Mouse (Mus musculus) left cerebral cortex, adult 11 months (tissue): Measurements from ENCODE around the gene Ccdc92b.
A peak's percentile ranks its signal among the peaks of the same experiment; 100 is the strongest.

Experiments used
- DNase-seq: peaks from one replicate; pipeline ENCODE4 v3.0.0; 2022; ENCODE audit warnings: low spot score

Ccdc92b gene

DNA sequence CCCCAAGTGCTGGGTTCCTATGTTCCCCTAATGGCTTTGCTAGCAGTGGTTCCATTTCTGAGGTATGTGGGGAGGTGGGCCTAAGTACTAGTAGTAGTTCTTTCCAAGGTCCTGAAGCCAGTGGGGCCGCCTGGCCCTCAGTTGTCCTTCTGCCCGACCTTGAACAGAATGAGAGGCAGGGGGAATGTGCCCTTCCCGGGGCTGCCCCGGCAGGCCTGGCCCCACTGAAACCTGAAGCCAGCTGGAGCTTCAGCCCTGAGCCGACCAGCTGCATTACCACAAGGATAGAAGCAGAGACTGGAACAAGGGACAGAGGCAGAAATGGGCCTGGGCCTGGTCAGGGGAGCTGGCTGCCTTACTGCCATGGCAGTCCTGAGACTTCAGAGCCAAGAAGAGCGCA, 34.0 kb downstream of the Ccdc92b start:
- no peak for DNase-seq

- no peak for DNase-seq
Observed at GRCm38 (mm10) chr11:74655941-74656340, 36.5 kb downstream of the Ccdc92b start.

DNA sequence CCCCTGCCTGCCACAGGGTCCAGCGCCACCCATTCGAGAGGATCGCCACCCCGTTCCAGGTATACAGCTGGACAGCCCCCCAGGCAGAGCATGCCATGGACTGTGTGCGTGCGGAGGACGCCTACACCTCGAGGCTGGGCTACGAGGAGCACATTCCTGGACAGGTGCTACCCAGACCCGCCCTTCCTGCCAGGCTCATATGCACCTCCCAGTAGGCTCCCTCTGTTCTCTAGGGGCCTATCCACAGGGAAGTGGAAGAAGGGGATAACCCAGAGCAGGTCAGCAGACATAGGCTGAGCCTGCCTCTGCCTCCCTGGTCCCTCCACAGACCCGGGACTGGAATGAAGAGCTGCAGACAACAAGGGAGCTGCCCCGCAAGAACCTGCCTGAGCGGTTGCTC, 40.9 kb downstream of the Ccdc92b start:
- no peak for DNase-seq

DNA sequence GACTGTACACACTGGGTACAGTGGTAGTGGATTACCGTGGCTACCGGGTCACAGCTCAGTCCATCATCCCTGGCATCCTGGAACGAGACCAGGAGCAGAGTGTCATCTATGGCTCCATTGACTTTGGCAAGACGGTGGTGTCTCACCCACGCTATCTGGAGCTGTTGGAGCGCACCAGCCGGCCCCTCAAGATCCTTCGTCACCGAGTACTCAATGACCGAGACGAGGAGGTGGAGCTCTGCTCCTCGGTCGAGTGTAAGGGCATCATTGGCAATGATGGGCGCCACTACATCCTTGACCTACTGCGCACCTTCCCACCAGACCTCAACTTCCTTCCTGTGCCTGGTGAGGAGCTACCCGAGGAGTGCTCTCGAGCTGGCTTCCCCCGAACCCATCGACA, 42.2 kb downstream of the Ccdc92b start:
- no peak for DNase-seq

- DNase-seq: no peak
Observed at GRCm38 (mm10) chr11:74662221-74662620, 42.8 kb downstream of the Ccdc92b start.

DNA sequence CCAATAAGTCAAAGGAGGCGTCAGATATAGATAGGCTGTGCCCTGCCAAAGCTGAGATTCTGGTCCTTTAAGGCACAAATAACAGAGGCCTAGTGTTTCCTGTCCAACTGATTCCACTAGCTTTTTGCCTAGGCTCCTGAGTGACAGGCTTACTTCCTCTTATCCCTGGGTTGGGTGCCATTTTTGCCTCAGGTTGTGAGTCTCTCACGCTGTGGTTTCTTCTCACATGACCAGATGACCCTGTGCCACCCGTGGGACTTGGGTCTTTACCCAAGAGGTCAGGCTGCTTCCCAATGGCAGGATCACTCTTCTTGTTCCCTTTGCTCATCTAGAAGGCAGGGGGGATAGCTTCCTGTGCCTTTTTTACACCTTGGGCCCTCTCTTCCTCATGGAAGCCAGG, 44.9 kb downstream of the Ccdc92b start:
- no peak for DNase-seq

- DNase-seq: no peak
Observed at GRCm38 (mm10) chr11:74664906-74665305, 45.5 kb downstream of the Ccdc92b start.

- no peak for DNase-seq
Observed at GRCm38 (mm10) chr11:74665631-74666283, 46.4 kb downstream of the Ccdc92b start.

- DNase-seq: no peak
Observed at GRCm38 (mm10) chr11:74666284-74666652, 46.9 kb downstream of the Ccdc92b start.

DNA sequence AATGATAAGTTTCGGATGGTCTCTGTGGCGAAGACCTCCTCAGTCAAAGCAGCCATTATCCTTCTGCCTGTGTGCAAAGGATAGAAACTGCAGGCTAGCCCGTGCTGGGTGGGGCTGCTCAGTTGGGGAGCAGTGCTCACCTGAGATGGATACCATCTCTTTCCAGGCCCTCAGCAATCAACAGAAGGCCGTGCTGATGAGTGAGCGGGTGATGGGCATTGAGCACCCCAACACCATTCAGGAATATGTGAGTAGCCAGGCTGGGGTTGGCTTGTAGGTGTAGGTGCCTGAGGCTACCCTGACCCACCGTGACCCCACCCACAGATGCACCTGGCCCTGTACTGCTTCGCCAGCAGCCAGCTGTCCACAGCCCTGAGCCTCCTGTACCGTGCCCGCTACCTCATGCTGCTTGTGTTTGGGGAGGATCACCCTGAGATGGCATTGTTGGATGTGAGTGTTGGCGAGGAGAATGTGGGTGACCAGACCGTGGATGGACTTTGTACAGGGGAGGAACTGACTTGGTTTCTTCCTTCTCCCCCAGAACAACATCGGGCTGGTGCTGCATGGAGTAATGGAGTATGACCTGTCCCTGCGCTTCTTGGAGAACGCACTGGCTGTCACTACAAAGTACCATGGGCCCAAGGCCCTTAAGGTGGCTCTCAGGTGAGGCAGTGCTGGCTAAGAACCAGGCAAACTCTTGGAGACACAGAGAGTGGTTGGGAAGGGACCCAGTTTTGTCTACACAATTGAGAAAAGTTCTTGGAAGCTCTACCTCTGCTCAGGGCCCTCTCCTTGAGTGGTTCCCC, 47.6 kb downstream of the Ccdc92b start:
- no peak for DNase-seq

- no peak for DNase-seq
Observed at GRCm38 (mm10) chr11:74667582-74668010, 48.2 kb downstream of the Ccdc92b start.

DNA sequence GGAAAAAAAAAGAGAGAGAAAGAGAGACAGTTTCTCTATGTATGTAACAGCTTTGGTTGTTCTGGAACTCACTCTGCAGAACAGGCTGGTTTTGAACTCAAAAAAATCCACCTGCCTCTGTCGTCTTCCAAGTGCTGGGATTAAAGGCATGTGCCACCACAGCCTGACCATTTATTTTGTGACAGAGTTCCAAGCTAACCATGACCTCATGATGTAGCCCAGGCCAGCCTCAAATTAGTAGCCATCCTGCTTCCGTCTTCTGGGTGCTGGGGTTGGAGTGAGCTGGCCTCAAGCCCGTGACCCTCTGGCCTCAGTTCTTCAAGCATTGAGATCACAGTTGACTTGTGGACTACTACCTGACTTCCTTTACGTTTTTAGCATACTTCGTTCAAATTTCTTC, 49.1 kb downstream of the Ccdc92b start:
- no peak for DNase-seq

DNA sequence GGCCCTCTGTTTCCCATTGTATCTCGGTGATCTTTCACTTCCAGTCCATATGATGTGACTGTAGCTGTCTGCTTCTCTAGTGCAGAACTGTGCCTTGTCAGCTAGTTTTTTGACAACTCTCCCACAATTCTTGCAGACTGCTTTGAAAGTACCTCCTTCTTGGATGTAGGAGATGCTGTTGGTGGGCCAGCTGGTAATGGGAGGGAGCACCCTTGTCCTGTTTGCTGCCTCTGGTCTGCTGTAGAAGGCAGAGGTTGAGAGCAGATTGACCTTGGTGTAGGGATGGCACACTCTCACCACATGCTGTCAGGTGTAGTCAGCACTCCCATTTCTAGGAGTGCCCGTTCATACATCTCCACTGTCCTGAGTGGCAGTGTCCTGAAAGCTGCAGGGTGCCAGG, 49.6 kb downstream of the Ccdc92b start:
- no peak for DNase-seq

- DNase-seq: no peak
Observed at GRCm38 (mm10) chr11:74670151-74670550, 50.7 kb downstream of the Ccdc92b start.

- DNase-seq: no peak
Observed at GRCm38 (mm10) chr11:74671013-74671412, 51.6 kb downstream of the Ccdc92b start.

- DNase-seq: no peak
Observed at GRCm38 (mm10) chr11:74671839-74672238, 52.4 kb downstream of the Ccdc92b start.

DNA sequence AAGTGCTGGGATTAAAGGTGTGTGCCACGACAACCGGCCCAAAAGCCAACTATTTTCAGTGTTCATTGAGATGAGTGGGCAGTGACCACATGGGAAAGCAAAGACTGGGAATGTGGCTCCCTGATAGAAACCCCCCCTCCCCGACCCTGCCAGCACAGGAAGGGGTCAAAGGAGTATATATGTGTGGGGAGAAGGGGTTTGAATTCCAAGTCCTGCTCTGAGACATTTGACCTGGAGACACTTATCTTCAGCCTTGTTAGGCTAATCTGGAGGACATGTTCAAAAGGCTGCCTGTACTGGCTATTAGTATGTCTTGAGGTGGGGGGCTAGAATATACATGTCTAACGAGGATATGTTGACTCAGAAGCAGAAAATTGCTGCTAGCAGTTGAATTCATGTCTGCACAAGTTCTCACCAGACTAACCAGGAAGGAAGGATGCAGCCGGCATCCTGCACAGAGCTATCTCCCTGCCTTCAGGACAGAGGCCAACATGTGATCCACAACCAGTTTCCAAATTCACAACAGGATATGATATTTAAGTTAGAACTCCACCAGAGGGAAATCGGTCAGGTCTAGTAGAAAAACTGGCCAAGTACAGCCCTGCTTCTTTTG, 53.6 kb downstream of the Ccdc92b start:
- DNase-seq: no peak

DNA sequence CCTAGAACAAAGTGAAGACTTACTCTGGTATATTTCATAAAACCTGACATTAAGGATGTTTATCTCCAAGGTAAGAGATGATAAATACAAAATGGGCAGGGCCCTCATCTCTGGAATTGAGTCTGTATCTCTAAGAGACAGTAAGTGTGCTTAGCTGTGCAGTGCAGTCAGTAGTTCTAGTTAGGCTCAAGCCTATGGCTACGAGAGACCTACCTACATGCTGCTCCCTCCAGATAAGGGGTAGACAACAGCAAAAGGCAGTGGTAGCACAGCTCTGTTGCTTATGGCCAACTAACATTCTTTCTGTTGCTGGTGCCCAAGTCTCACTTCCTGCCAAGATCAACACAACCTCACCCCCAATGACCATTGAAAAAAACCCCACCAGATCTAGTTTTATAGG, 54.2 kb downstream of the Ccdc92b start:
- no peak for DNase-seq

- DNase-seq: no peak
Observed at GRCm38 (mm10) chr11:74674713-74675112, 55.3 kb downstream of the Ccdc92b start.

DNA sequence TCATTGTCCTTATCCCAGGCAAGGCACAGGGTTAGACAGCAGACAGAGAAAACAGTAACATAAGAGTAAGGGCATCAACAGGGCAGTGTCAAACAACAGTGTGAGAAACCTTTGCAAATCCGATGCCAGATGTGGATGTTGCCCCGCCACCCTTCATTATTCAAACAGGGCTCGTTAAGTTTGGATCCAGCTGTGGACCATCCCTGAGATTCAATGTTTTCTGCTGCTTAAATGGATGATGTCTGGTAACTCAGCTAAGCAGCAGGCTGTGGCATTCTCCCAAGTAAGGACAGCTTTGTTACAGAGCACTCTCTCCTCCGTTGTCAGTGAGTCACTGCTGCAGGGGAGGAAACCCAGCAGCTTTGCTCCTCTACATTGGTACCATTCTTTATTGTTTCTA, 55.8 kb downstream of the Ccdc92b start:
- peak; percentile 38 for DNase-seq
